Mouse (Mus musculus) retina, postnatal 7 days (tissue): ENCODE results near the gene Nfasc.

ENCODE experiments used
- DNase-seq: peaks from one replicate; pipeline ENCODE4 v3.0.0-alpha.2; 2012; ENCODE audit warnings: low read depth, low spot score

The Nfasc gene

GRCm38 (mm10) chr1:132732307-132732706, 9.3 kb downstream of the Nfasc start:
- no peak for DNase-seq

- no peak for DNase-seq
These were observed 14.0 kb downstream of the Nfasc start for GRCm38 (mm10) chr1:132727548-132727947.

DNA sequence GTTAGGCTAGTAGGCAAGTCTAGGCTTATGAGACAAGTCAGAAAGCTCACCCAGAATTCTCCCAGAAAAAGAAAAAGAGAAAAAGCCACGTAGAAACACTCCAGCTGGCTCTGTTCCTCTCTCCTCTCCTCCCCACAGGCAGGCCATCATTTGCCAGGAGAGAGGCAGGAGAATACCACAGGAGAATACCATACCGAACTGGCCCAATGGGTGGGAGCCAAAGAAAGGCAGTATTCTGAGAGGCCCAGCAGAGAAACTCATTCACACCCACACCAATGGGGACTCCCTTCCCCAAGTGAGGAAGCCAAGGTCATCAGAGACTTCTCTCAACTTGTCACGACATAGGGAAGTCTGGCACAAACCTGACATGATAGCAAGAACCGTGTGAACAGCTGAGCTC, 19.2 kb downstream of the Nfasc start:
- no peak for DNase-seq

GRCm38 (mm10) chr1:132721266-132721665, 20.3 kb downstream of the Nfasc start:
- peak; percentile 64 for DNase-seq

GRCm38 (mm10) chr1:132718225-132718624, 23.4 kb downstream of the Nfasc start:
- DNase-seq = no peak

GRCm38 (mm10) chr1:132715044-132715443, 26.6 kb downstream of the Nfasc start:
- no peak for DNase-seq

DNA sequence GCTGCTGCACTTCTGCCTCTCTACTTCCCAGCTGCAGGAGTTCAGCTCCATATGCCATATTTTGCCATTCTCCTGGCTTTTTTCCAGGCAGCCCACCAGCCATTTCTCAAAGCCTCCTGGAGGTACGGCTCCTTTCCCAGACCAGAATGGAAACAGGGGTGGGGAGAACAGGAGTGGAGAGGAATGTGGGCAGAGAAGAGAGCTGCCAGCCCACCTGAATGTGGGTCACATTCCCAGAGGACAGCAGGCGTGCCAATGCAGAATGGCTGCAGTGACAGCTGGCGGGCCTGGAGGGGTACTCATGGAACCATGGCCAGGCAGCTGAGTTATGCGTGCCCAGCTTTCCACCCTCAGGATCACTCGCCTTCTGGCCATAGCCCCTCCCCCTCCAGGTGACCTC, 32.2 kb downstream of the Nfasc start:
- peak; percentile 24 for DNase-seq

DNA sequence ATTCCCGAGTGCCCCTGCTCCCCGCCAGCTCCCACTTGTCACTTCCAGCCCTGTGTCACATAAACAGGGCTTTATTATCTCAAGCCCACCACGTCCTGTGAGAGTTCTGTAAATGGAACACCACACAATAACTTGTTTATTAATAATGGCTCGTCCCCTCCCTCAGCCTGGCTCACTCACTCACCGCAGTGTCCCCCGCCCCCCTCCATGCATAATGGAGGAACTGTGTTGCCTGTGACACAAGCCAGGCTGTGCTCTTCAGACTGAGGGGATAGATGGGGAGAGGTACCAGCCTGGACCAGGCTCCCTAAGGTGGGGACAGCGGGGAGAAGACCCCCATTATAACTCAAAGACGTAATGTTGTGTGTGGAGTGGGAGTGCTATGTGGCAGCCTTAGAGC, 34.3 kb downstream of the Nfasc start:
- no peak for DNase-seq

GRCm38 (mm10) chr1:132703467-132703866, 38.1 kb downstream of the Nfasc start:
- no peak for DNase-seq

- DNase-seq = no peak
These were observed 44.7 kb downstream of the Nfasc start for GRCm38 (mm10) chr1:132696926-132697325.

DNA sequence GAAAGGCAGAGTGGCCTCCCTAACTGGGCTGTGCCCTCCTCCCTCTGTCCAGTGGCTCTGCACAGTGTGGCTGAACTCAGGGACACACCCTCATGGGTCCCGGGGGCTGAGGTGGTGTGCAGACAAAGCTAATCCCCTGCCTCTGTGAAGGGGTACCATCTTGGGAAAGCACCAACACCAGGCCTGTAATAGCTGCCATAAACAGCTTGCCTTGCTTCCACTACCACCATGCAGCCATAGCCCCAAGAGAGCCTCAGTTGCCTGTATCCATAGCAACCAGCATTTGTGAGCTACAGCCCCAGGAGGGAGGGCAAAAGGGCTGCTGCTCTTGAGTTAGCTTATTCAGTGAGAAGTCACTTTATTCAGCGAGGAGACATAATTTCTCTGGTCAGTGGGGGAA, 45.4 kb downstream of the Nfasc start:
- DNase-seq = no peak

GRCm38 (mm10) chr1:132694007-132694406, 47.6 kb downstream of the Nfasc start:
- DNase-seq = no peak

- no peak for DNase-seq
These were observed 52.4 kb downstream of the Nfasc start for GRCm38 (mm10) chr1:132689181-132689580.

GRCm38 (mm10) chr1:132678935-132679334, 62.7 kb downstream of the Nfasc start:
- no peak for DNase-seq

- DNase-seq = no peak
These were observed 63.5 kb downstream of the Nfasc start for GRCm38 (mm10) chr1:132678076-132678475.

DNA sequence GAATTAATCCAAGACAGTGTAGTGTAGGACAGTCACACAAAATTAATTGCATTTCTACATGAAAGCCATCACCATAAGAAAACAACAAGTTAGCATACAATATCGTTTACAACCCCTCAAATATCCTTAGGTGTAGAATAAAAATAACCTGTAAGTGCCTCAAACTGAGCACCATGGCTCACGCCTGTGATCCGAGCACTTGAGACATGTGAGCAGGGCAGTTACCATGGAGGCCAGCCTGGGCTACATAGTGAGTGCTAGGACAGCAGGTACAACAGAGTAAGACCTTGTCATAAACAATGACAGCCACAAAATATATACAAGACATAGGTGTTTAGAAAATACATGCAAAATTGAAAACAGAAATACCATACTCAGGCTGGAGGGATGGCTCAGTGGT, 68.9 kb downstream of the Nfasc start:
- DNase-seq = no peak

- no peak for DNase-seq
These were observed 72.4 kb downstream of the Nfasc start for GRCm38 (mm10) chr1:132669200-132669599.

- DNase-seq = no peak
These were observed 81.2 kb downstream of the Nfasc start for GRCm38 (mm10) chr1:132660354-132660753.

DNA sequence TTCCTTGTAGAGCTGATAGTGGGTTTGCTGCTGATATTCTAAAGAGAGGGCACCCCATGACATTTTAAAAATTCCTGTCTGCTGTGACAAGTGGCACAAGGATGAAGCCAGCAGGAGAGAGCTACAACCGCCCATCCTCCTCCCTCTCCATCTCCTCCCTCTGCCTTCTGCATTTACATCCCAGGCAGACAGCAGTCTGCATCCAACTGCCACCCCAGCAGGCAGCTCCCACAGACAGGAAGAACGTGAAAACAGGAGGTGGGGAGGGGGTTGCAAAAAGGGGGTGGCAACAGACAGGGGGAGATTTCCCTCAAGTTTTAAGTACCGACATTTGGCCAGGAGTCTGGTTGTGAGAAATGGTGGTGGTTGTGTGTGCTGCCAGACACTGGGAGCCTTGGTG, 82.0 kb downstream of the Nfasc start:
- no peak for DNase-seq

DNA sequence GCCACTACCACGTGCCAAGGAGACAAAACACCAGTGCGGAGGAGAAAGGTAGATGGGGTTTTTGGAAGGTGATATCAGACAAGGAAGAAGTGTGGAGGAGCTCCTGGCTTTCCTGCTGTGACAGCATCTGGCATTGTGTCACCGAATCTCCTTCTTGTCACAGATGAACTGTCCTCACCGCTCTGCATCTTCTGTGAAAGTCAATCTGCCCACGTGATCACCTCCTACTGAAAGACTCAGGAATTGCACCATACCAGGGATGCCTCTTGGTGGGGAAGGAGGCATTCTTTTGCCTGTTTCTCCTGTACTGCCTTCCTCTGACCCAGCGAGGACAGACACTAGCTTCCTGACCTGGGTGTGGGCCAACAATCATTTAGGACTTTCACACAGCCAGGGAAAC, 86.0 kb downstream of the Nfasc start:
- no peak for DNase-seq

- DNase-seq = no peak
These were observed 86.8 kb downstream of the Nfasc start for GRCm38 (mm10) chr1:132654769-132655168.

DNA sequence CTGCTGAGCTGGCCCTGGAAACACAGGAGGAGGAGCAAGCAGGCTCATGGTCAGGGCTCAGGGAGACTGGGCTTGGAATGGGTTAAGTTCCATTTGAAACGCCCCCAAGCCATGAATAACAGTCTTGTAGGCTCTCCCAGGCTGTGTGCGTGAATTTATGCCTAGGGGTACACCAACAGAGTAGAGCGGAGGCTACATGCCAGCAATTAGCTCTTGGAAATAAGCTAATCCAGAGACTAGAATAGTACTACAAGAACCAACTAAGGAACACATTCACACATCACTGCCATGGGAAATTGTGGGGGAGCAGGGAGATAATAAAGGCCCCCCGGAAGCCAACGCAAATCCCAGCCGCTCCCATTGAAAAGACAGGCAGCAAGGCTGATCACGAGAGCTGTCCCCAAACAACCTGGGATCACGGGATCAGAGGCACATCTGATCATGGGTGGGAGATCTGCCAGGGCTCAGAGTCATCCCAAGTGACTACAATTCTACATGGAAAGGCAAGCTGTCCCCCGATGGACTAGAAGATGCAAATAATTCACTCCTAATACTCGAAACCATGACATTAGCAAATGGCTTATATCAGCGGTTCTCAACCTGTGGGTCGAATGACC, 87.6 kb downstream of the Nfasc start:
- no peak for DNase-seq

GRCm38 (mm10) chr1:132653161-132653560, 88.4 kb downstream of the Nfasc start:
- DNase-seq = no peak

GRCm38 (mm10) chr1:132650680-132651079, 90.9 kb downstream of the Nfasc start:
- DNase-seq = no peak
